Mouse (Mus musculus) heart, postnatal 0 days (tissue): ENCODE data around the gene Cldn11.

ENCODE experiments used
- CTCF ChIP-seq: IDR thresholded peaks from 2 replicates; pipeline ENCODE4 v1.5.1; 2016; ENCODE audit warnings: antibody characterized with exemption, control low read depth, low read depth
- EP300 ChIP-seq: IDR thresholded peaks from 2 replicates; pipeline ENCODE4 v1.6.1; 2016; ENCODE audit warnings: antibody characterized with exemption, low read depth

DNA sequence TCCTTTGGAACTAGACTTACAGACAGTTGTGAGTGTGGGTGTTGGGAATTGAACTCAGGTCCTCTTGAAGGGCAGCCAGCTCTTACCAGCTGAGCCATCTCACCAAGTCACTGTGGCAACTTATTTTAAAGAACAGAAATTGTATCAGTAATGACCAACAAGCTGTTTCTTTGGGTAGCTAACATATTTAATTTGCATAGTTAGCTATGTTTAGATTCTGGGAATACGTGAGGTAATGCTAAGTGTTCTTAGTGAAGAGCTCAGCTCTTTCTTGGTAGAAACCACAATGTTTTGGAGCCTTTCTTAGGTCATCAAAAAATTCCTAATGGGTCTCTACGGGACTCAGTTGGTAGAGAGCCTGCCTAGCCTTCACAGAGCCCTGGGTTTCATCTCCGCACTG is 48.9 kb upstream of the Cldn11 start:
- TF ChIP-seq CTCF (no peak), EP300 (no peak)
